10 mouse cellular contexts compared by ENCODE assay signal in genomic region chr6:143020647-143021046, GRCm38 (mm10). TPM values are rescaled to one million over a fixed set of nuclear protein-coding genes. Genes with fewer than 3 reads are reported as not detected.
DNase-seq lines count a peak whose midpoint lies in the region; ATAC-seq lines count a peak whose summit lies in the region.
"Had no signal": no experiment of that assay in that cellular context is flagged by ENCODE, and none has a peak within 500 bp of the region (broad histone marks: within the 10 kb centered on the region; RNA-seq: fewer than 3 reads in every experiment).

No protein-coding gene starts in this region.

- H3K36me3 ChIP-seq in heart, embryonic 16.5 days (ENCODE audit: control insufficient read depth, insufficient read depth) = 0 out of 2 replicates have a peak, but pooled peaks cover 3% of the 10 kb centered on the region
- H3K36me3 ChIP-seq in heart, embryonic 12.5 days = peaks cover 11% of the 10 kb centered on the region
- peaks cover 34% of the 10 kb centered on the region for H3K36me3 ChIP-seq in liver, embryonic 12.5 days

- 0 out of 2 replicates have a peak, but pooled peaks cover 6% of the 10 kb centered on the region for H3K4me1 ChIP-seq in heart, embryonic 16.5 days (ENCODE audit: control insufficient read depth, insufficient read depth, low read length)
- H3K4me1 ChIP-seq in heart, embryonic 12.5 days (replicated peaks) = peaks cover 9% of the 10 kb centered on the region; the same call in 1 of the 2 replicates
- H3K4me1 ChIP-seq in liver, embryonic 12.5 days = no peaks in the 10 kb centered on the region; the same call in 1 of the 2 replicates
- H3K4me1 ChIP-seq: embryonic facial prominence, embryonic 15.5 days had no signal

- 0 out of 2 replicates have a peak, but pooled peaks have one; percentile 26 for ATAC-seq in heart, embryonic 16.5 days (replicated peaks; ENCODE audit: extremely low read depth, insufficient read depth, low FRiP score)
- ATAC-seq in heart, embryonic 12.5 days (ENCODE audit: insufficient number of reproducible peaks, low FRiP score) = no peak
- ATAC-seq in liver, embryonic 12.5 days = peak; percentile 35; the same call in 1 of the 2 replicates

- H3K4me2 ChIP-seq in heart, embryonic 16.5 days (ENCODE audit: low read depth, low read length) = no peak overlapping the region
- no peak overlapping the region for H3K4me2 ChIP-seq in heart, embryonic 12.5 days
- no peak overlapping the region for H3K4me2 ChIP-seq in liver, embryonic 12.5 days
- H3K4me2 ChIP-seq: embryonic facial prominence, embryonic 15.5 days had no signal

- WGBS in heart, embryonic 16.5 days = 66% methylated on average over 5 of the region's 5 CpGs
- 62% methylated on average over 5 of the region's 5 CpGs for WGBS in heart, embryonic 12.5 days
- 61% methylated on average over 5 of the region's 5 CpGs for WGBS in liver, embryonic 12.5 days (ENCODE audit: insufficient replicate concordance)

- H3K27me3 ChIP-seq in heart, embryonic 16.5 days (ENCODE audit: control insufficient read depth, insufficient read depth, low read length) = no peaks in the 10 kb centered on the region
- no peaks in the 10 kb centered on the region for H3K27me3 ChIP-seq in heart, embryonic 12.5 days (replicated peaks)
- H3K27me3 ChIP-seq in liver, embryonic 12.5 days (replicated peaks) = no peaks in the 10 kb centered on the region
- H3K27me3 ChIP-seq: embryonic facial prominence, embryonic 15.5 days had no signal

- no peak overlapping the region for H3K9ac ChIP-seq in heart, embryonic 16.5 days (ENCODE audit: low read length)
- H3K9ac ChIP-seq in heart, embryonic 12.5 days = no peak overlapping the region
- H3K9ac ChIP-seq in liver, embryonic 12.5 days = no peak overlapping the region
- H3K9ac ChIP-seq: embryonic facial prominence, embryonic 15.5 days had no signal

- H3K9me3 ChIP-seq in heart, embryonic 16.5 days (replicated peaks; ENCODE audit: control insufficient read depth, low read length) = no peaks in the 10 kb centered on the region
- H3K9me3 ChIP-seq in heart, embryonic 12.5 days (replicated peaks) = no peaks in the 10 kb centered on the region
- H3K9me3 ChIP-seq in liver, embryonic 12.5 days (replicated peaks) = no peaks in the 10 kb centered on the region
- H3K9me3 ChIP-seq: embryonic facial prominence, embryonic 15.5 days had no signal

- no peak overlapping the region for H3K4me3 ChIP-seq in heart, embryonic 16.5 days (ENCODE audit: low read length)
- no peak overlapping the region for H3K4me3 ChIP-seq in heart, embryonic 12.5 days
- no peak overlapping the region for H3K4me3 ChIP-seq in liver, embryonic 12.5 days
- H3K4me3 ChIP-seq: embryonic facial prominence, embryonic 15.5 days had no signal

- DNase-seq in CD4-positive helper T cell, adult 2 months (ENCODE audit: low read depth, low spot score) = peak; percentile 34
- DNase-seq in ZHBTc4 (ENCODE audit: low read depth, low spot score) = peak; percentile 97
- no peak for DNase-seq in layer of hippocampus, postnatal 10 days (ENCODE audit: low spot score in 2 of 2)
- no peak for DNase-seq in adrenal gland, adult 18-20 months (ENCODE audit: low spot score in 2 of 2)
- no peak for DNase-seq in right cerebral cortex, postnatal 14 days
- DNase-seq: lung, postnatal 14 days had no signal

- H3K27ac ChIP-seq in heart, embryonic 16.5 days (ENCODE audit: low read length) = no peak overlapping the region
- H3K27ac ChIP-seq in heart, embryonic 12.5 days (ENCODE audit: poor library complexity, severe bottlenecking) = no peak overlapping the region
- no peak overlapping the region for H3K27ac ChIP-seq in liver, embryonic 12.5 days
- H3K27ac ChIP-seq: embryonic facial prominence, embryonic 15.5 days had no signal

RNA-seq across cellular contexts. Expression of gene St8sia1, which starts 56.4 kb away (rescaled TPM):
- 0.99 and 2.0 TPM in 2 replicates for polyA plus RNA-seq in heart, embryonic 16.5 days (2015; fragmentation: Nextera tagmentation; extraction: Ambion mirVana)
- 3.7 and 4.0 TPM in 2 replicates for polyA plus RNA-seq in heart, embryonic 12.5 days (2016; fragmentation: Nextera tagmentation; extraction: Ambion mirVana)
- polyA plus RNA-seq in liver, embryonic 12.5 days (2016; fragmentation: Nextera tagmentation; extraction: Ambion mirVana) = 0.67 TPM in 2 replicates
- 10 to 100 TPM; 33.8 to 36.2 TPM for total RNA-seq in layer of hippocampus, postnatal 10 days (2021)
- 1 to 10 TPM in 1 of 2 experiments, under 1 TPM in 1; 0.83 to 1.2 TPM for total RNA-seq in adrenal gland, adult 18-20 months (2021)

Comparison
In these comparisons a context has a peak if more than half of its experiments do, and no peak if none do; other contexts are left out.
1. DNase-seq: peak in CD4-positive helper T cell, adult 2 months (single experiment) and ZHBTc4 (single experiment); none in layer of hippocampus, postnatal 10 days (0 of 2), adrenal gland, adult 18-20 months (0 of 2) and right cerebral cortex, postnatal 14 days (single experiment).